Mouse (Mus musculus) spleen, adult 2 months (tissue): ENCODE data around the gene Gabpb1.

Source experiments
- CTCF ChIP-seq: fragments of 200-500 bp; IDR thresholded peaks from 2 replicates; pipeline ENCODE4 v1.5.1; 2011; ENCODE audit warnings: mild to moderate bottlenecking, inconsistent platforms; ENCODE audit not compliant: insufficient read depth, insufficient read length, insufficient replicate concordance; ENCODE audit errors: extremely low read depth
- POLR2A ChIP-seq: fragments of 200-500 bp; IDR thresholded peaks from 2 replicates; pipeline ENCODE4 v1.6.1; 2011; ENCODE audit warnings: low read depth, low read length, inconsistent platforms

DNA sequence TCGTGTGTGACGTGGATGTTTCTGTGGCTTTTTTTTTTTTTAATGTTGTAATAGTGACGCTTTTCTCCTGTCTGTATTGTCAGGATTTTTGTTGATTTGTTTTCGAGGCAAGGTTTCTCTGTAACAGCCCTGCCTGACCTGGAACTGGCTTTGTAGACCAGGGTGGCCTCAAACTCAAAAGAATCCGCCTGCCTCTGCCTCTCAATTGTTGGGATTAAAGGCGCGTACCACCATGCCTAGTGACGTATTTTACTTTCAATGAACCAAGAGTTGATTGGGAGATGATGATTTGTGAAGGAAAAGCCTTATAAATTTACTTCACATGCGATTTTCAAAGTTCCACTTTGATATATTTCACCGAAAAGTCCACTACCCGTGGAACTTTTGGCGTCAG is at the start of gene Gabpb1:
- TF ChIP-seq CTCF (no peak), POLR2A (no peak)
